In the genomic region with DNA sequence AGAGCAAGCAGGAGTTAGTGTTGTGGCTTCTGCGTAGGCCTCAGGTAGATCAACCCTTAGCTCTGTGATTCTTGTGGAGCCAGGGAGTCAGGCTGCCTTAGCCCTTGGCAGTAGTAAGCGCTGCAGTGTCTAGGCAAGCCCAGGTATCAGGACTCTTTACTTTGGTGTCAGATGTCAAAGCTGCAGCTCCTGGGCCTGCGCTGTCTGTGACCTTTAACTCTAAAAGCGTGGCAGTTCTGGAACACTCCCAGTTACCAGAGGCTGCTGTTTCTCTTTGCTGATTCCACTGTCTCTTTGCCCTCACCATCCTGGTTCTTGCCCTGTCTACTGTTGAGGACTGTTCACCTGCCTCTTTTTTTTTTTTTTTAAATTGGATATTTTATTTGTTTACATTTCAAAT, we compare ENCODE assay signal across 11 mouse cellular contexts.
"Had no signal": no experiment of that assay in that cellular context is flagged by ENCODE, and none has a peak within 500 bp of the region (broad histone marks: within the 10 kb centered on the region; RNA-seq: fewer than 3 reads in every experiment).

No protein-coding gene starts in this region.

- H3K27me3 ChIP-seq: limb, embryonic 12.5 days; midbrain, embryonic 13.5 days had no signal

- H3K9me3 ChIP-seq: midbrain, embryonic 13.5 days had no signal

- DNase-seq: kidney, adult 11 months; kidney, adult 9 months; kidney, postnatal 36 days; layer of hippocampus, adult 9-11 months; lung, postnatal 36 days; right cerebral cortex, postnatal 14 days; thymus, adult 2 months; thymus, postnatal 25 days had no signal

- H3K4me2 ChIP-seq: limb, embryonic 12.5 days; midbrain, embryonic 13.5 days had no signal

- H3K36me3 ChIP-seq: limb, embryonic 12.5 days; midbrain, embryonic 13.5 days had no signal

- ATAC-seq: midbrain, embryonic 13.5 days had no signal

- H3K27ac ChIP-seq: kidney, postnatal 0 days; limb, embryonic 12.5 days; midbrain, embryonic 13.5 days had no signal

- H3K9ac ChIP-seq: limb, embryonic 12.5 days; midbrain, embryonic 13.5 days had no signal

- H3K4me3 ChIP-seq: limb, embryonic 12.5 days; midbrain, embryonic 13.5 days had no signal
